Mouse (Mus musculus): ENCODE measurements around the gene Gm14139. TPM values are rescaled to one million over a fixed set of nuclear protein-coding genes. Genes with fewer than 3 reads are reported as not detected.
A peak's percentile ranks its signal among the peaks of the same experiment; 100 is the strongest.
"Not testable (repeated sequence)": the region's sequence is repeated elsewhere in the genome, so short reads cannot be mapped to it uniquely, and the experiment has no call there.

Gm14139 gene
- polyA plus RNA-seq (2015; fragmentation: Nextera tagmentation; extraction: Ambion mirVana), result not detected in 2 replicates

DNA sequence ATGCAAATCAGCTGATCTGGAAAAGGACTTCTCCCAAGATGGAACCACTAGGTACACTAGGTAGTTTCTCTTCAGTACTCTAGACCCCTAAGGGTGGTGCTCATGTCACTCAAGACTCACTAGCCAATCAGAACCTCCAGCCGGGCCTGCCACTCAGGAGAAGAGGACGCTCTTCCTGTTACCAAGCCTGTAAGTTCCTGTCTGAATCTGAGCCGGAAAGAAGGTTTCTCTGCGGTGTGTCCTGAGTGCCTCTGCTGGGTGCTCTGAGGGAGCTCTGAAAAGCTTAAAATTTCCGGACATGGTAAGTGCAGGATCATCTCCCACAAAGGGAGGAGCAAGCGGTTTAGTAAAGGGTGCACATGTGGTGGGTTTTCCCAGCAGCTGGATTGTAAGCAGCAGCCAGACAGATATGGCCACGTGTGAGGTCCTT lies at the start of gene Gm14139:
TSS of gene Gm14139 (plus strand) at position 186 of the 430 bp plus-strand sequence.
- H3K27me3 ChIP-seq (ENCODE audit: insufficient read depth, low read length); H3K9ac ChIP-seq (replicated peaks); H3K36me3 ChIP-seq (replicated peaks; ENCODE audit: insufficient read depth, low read length); H3K4me1 ChIP-seq (ENCODE audit: insufficient read depth); H3K9me3 ChIP-seq (ENCODE audit: low read length); DNase-seq; H3K4me2 ChIP-seq (ENCODE audit: low read depth, low read length); H3K27ac ChIP-seq (ENCODE audit: low read depth); H3K4me3 ChIP-seq (ENCODE audit: low read depth, low read length): not testable (repeated sequence)
- 64% methylated on average over 7 of the region's 7 CpGs for WGBS (ENCODE audit: insufficient replicate concordance)
- ATAC-seq, result 0 out of 2 replicates have a peak, but pooled peaks have one; percentile 15

DNA sequence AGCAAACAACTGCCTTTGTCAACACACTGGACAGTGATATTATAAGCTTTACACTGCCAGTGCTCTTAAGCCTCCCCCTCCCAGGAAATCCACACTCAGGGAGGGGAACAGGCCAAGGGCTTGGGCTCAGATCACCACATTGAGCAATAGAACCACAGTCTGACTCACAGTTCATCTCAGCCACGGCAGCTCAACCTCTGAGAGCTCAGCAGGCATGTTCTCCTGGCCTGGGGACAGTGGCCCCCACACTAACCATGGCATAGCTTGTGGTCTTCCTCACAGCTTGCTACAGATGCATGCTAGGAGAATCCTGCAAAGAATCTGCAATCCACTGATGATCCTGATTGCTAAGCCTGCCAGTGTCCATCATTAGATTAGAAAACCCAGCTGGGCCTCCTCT lies 49.6 kb upstream of the Gm14139 start:
- not testable (repeated sequence) for DNase-seq; ATAC-seq; H3K4me3 ChIP-seq (ENCODE audit: low read depth, low read length); H3K9ac ChIP-seq (replicated peaks); H3K4me2 ChIP-seq (ENCODE audit: low read depth, low read length); H3K9me3 ChIP-seq (ENCODE audit: low read length); H3K27me3 ChIP-seq (ENCODE audit: insufficient read depth, low read length); H3K4me1 ChIP-seq (ENCODE audit: insufficient read depth); H3K27ac ChIP-seq (ENCODE audit: low read depth); H3K36me3 ChIP-seq (replicated peaks; ENCODE audit: insufficient read depth, low read length)
- 22% methylated on average over 1 of the region's 1 CpGs for WGBS (ENCODE audit: insufficient replicate concordance)

DNA sequence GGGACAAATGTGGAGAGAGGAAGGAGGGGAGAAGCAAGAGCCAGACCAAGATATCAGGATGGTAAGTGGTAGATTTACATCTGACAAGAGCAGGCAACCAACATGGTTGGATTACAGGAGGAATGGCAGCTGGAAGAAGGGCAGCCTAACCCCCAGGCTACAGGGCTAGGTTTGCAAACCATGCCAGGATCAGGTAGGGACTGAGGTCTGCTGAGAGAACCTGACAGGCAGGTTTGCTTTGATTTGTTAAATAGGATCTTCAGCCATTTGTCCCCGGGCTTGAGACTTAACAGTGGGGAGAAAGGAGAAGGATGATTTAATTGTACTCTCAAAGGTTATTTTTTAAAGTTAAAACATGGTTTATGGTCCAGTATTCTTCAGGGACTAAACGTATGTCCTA lies 48.8 kb upstream of the Gm14139 start:
- no peak for ATAC-seq

DNA sequence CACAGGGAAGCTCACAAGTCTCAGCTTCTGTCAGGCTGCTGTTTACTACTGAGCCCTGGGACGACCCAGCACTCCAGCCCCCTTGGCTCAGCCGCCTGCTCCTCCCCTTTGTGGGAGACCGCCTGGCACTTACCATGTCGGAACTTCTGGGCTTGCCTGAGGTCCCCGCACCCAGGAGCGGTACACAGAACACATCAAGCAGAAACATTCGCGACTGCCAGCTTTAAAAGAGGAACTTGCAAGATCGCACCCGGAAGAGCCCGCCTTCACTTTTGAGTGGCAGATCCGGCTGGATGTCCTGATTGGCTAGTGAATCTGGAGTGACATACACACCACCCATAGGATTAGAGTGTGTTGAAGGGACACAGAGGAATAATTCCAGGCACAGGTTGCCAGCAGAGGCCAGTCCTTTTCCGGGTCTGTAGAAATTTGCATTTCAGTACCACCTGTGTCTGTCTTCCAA lies 45.1 kb upstream of the Gm14139 start, which contains the start of gene Zfp120:
TSS of gene Zfp120 (minus strand) at position 274 of the 463 bp plus-strand sequence.
- under 1% methylated on average over 13 of the region's 13 CpGs for WGBS (ENCODE audit: insufficient replicate concordance)
- TF ChIP-seq EP300 (IDR thresholded peaks at IDR 0.05; ENCODE audit: low read depth) (no peak), CTCF (IDR thresholded peaks at IDR 0.05; ENCODE audit: low read depth) (0 out of 2 replicates have a peak, but pooled peaks have one; percentile 6)
- H3K27ac ChIP-seq (ENCODE audit: low read depth), result peak within 1 kb of the TSS; percentile 79

More for the DNA sequence above, 48.8 kb upstream of the Gm14139 start:
- Histone ChIP-seq H3K4me2 (ENCODE audit: low read depth, low read length) (no peak overlapping the region), H3K4me3 (ENCODE audit: low read depth, low read length) (no peak overlapping the region), H3K36me3 (replicated peaks; ENCODE audit: insufficient read depth, low read length) (no peaks in the 10 kb centered on the region; the same call in 1 of the 2 replicates), H3K9me3 (ENCODE audit: low read length) (0 out of 2 replicates have a peak, but pooled peaks cover 6% of the 10 kb centered on the region), H3K4me1 (ENCODE audit: insufficient read depth) (peaks cover 8% of the 10 kb centered on the region), H3K9ac (replicated peaks) (no peak overlapping the region), H3K27ac (ENCODE audit: low read depth) (no peak overlapping the region), H3K27me3 (ENCODE audit: insufficient read depth, low read length) (no peaks in the 10 kb centered on the region)
- no peak for DNase-seq
- 75% methylated on average over 2 of the region's 2 CpGs for WGBS (ENCODE audit: insufficient replicate concordance)
- TF ChIP-seq CTCF (IDR thresholded peaks at IDR 0.05; ENCODE audit: low read depth) (no peak), EP300 (IDR thresholded peaks at IDR 0.05; ENCODE audit: low read depth) (no peak)

DNA sequence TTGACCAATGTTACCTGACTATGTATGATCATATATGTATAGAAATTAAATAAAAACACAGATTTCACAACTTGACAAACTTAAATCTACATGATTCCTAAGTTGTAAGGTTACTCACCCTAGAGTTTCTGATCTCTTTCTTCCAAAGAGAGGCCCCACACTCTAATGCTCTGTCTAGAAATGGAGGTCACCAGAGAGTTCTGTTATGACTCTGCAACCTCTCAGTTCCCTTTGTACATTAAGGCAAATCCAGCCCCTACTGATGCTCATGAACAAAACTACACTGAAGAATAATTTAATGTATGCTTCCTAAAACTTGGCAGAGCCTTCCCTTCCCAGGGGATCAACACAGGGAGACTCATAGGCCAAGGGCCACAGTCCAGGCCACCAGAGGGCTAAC lies 14.9 kb upstream of the Gm14139 start:
- H3K27ac ChIP-seq (ENCODE audit: low read depth), result no peak overlapping the region
- H3K36me3 ChIP-seq (replicated peaks; ENCODE audit: insufficient read depth, low read length), result no peaks in the 10 kb centered on the region
- no peak overlapping the region for H3K4me2 ChIP-seq (ENCODE audit: low read depth, low read length)
- no peaks in the 10 kb centered on the region for H3K9me3 ChIP-seq (ENCODE audit: low read length)
- no peaks in the 10 kb centered on the region for H3K4me1 ChIP-seq (ENCODE audit: insufficient read depth)
- ATAC-seq (no peak), DNase-seq (no peak)
- H3K4me3 ChIP-seq (ENCODE audit: low read depth, low read length), result no peak overlapping the region
- H3K9ac ChIP-seq (replicated peaks), result no peak overlapping the region
- no peaks in the 10 kb centered on the region for H3K27me3 ChIP-seq (ENCODE audit: insufficient read depth, low read length)
- TF ChIP-seq EP300 (IDR thresholded peaks at IDR 0.05; ENCODE audit: low read depth) (no peak), CTCF (IDR thresholded peaks at IDR 0.05; ENCODE audit: low read depth) (no peak)

More for the DNA sequence above, 45.1 kb upstream of the Gm14139 start, which contains the start of gene Zfp120:
- Histone ChIP-seq H3K4me3 (ENCODE audit: low read depth, low read length) (peak within 1 kb of the TSS; percentile 72), H3K4me1 (ENCODE audit: insufficient read depth) (peaks cover 8% of the 10 kb centered on the region), H3K4me2 (ENCODE audit: low read depth, low read length) (peak within 1 kb of the TSS; percentile 73), H3K9ac (replicated peaks) (peak within 1 kb of the TSS; percentile 84), H3K9me3 (ENCODE audit: low read length) (no peaks in the 10 kb centered on the region), H3K36me3 (replicated peaks; ENCODE audit: insufficient read depth, low read length) (no peaks in the 10 kb centered on the region), H3K27me3 (ENCODE audit: insufficient read depth, low read length) (no peaks in the 10 kb centered on the region)
- ATAC-seq (peak; percentile 99), DNase-seq (peak; percentile 85)

DNA sequence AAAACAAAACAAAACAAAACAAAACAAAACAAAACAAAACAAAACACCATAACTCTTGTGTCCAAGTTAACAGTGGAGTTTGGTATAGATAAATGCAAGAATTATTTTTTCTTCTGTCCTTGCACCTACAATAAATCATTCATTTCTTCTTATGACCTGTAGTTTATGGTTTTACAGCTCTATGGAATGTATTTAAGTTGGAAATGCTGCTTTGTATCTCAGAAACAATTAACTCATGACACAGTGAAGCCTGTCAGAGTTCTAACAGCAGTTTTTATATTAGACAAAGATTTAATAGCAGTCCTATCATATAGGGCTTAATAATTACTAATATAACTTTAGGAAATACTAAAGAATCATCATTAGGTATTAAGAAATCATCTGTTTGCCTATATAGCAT lies 7.7 kb upstream of the Gm14139 start:
- TF ChIP-seq CTCF (IDR thresholded peaks at IDR 0.05; ENCODE audit: low read depth) (no peak), EP300 (IDR thresholded peaks at IDR 0.05; ENCODE audit: low read depth) (no peak)
- Histone ChIP-seq H3K4me3 (ENCODE audit: low read depth, low read length) (no peak overlapping the region), H3K9me3 (ENCODE audit: low read length) (0 out of 2 replicates have a peak, but pooled peaks cover 2% of the 10 kb centered on the region), H3K36me3 (replicated peaks; ENCODE audit: insufficient read depth, low read length) (no peaks in the 10 kb centered on the region), H3K9ac (replicated peaks) (no peak overlapping the region), H3K4me1 (ENCODE audit: insufficient read depth) (no peaks in the 10 kb centered on the region), H3K27me3 (ENCODE audit: insufficient read depth, low read length) (no peaks in the 10 kb centered on the region), H3K27ac (ENCODE audit: low read depth) (no peak overlapping the region), H3K4me2 (ENCODE audit: low read depth, low read length) (no peak overlapping the region)
- no peak for ATAC-seq
- DNase-seq, result no peak

DNA sequence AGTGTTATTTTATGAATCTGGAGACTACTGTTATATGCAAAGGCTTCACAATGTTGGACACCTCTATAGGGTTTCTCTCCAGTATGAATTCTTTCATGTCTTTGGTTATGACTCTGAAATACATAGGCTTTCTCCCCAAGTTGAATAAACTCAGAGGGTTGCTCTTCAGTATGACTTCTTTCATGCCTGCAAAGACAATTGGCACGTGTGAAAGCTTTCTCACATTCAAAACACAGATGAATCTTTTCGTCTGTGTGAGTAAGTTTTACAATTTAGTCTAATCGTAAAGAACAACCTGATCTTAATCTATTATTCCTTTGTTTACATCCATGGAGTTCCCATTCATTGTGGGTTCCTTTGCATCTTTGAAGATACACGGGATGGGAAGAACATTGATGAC lies 2.0 kb upstream of the Gm14139 start, which contains the start of gene Gm10770:
TSS of gene Gm10770 (minus strand) at position 101 of the 400 bp plus-strand sequence.
- 59% methylated on average over 4 of the region's 4 CpGs for WGBS (ENCODE audit: insufficient replicate concordance)
- H3K4me3 ChIP-seq (ENCODE audit: low read depth, low read length); ATAC-seq; H3K9ac ChIP-seq (replicated peaks); H3K27ac ChIP-seq (ENCODE audit: low read depth); H3K9me3 ChIP-seq (ENCODE audit: low read length); DNase-seq; H3K27me3 ChIP-seq (ENCODE audit: insufficient read depth, low read length); H3K4me1 ChIP-seq (ENCODE audit: insufficient read depth); H3K4me2 ChIP-seq (ENCODE audit: low read depth, low read length); H3K36me3 ChIP-seq (replicated peaks; ENCODE audit: insufficient read depth, low read length): not testable (repeated sequence)

DNA sequence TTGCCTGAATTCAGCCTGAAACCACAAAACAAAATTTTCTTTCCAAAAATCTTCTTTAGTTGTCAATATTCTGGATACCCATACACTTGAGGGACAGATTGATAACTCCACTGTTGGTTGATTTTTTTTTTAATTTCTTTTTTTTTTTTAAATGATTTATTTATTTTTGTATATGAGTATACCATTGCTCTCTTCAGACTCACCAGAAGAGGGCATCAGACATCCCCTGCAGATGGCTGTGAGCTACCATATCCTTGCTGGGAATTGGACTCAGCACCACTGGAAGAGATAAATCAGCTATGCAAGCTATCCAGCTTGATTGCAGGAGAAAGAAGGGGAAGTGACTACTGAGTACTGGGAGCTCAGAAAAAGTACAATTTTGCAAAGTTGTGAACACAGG lies 509 bp upstream of the Gm14139 start:
- not testable (repeated sequence) for H3K4me1 ChIP-seq (ENCODE audit: insufficient read depth); H3K27me3 ChIP-seq (ENCODE audit: insufficient read depth, low read length); H3K9ac ChIP-seq (replicated peaks); ATAC-seq; H3K9me3 ChIP-seq (ENCODE audit: low read length); DNase-seq; H3K4me2 ChIP-seq (ENCODE audit: low read depth, low read length); H3K36me3 ChIP-seq (replicated peaks; ENCODE audit: insufficient read depth, low read length); H3K27ac ChIP-seq (ENCODE audit: low read depth); H3K4me3 ChIP-seq (ENCODE audit: low read depth, low read length)

DNA sequence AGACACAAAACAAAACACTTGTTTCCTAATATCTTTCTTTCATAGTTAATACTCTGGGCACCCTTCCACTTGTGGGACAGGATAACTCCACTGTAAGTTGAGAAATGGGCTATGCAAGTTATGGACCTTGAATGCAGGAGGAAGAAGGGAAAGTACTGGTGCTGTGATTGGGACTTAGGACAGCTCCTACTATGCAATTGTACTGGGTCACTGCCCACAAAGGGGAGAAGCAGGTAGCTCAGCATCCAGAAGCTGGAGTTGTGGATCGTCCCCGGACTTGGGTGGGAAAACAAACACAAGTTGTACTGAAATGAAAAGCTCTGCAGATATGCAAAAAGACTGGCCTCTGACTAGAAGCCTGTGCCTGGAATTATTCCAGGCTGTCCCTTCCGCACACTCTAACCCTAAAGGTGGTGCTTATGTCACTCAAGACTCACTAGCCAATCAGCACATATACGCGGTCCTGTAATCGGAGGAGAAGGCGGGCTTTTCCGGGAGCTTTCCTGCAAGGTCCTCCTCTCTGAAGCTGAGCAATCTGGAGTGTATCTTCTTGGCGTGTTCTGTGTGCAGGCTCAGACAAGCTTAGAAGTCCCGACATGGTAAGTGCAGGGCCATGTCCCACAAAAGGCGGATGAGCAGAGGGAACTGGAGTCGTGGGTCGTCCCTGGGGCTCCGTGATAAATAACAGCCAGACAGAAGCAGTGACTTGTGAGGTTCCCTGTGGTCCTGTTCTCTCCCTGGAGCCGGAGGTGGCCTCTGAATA lies 36.2 kb downstream of the Gm14139 start, which contains the start of gene Zfp937:
TSS of gene Zfp937 (plus strand) at position 474 of the 763 bp plus-strand sequence.
- H3K9ac ChIP-seq (replicated peaks), result peak within 1 kb of the TSS; percentile 46; the same call in 1 of the 2 replicates
- peak within 1 kb of the TSS; percentile 39 for H3K4me3 ChIP-seq (ENCODE audit: low read depth, low read length)
- H3K36me3 ChIP-seq (replicated peaks; ENCODE audit: insufficient read depth, low read length); H3K4me1 ChIP-seq (ENCODE audit: insufficient read depth); H3K27me3 ChIP-seq (ENCODE audit: insufficient read depth, low read length); H3K9me3 ChIP-seq (ENCODE audit: low read length); H3K27ac ChIP-seq (ENCODE audit: low read depth): not testable (repeated sequence)
- ATAC-seq, result peak; percentile 98
- peak within 1 kb of the TSS; percentile 48 for H3K4me2 ChIP-seq (ENCODE audit: low read depth, low read length)
- WGBS (ENCODE audit: insufficient replicate concordance), result 4% methylated on average over 15 of the region's 15 CpGs
- DNase-seq, result peak; percentile 24

Data from liver, postnatal 0 days (tissue).